Mouse (Mus musculus): ENCODE data around the gene Snx21. TPM values are rescaled to one million over a fixed set of nuclear protein-coding genes. Genes with fewer than 3 reads are reported as not detected.
A peak's percentile ranks its signal among the peaks of the same experiment; 100 is the strongest.

Snx21 gene
- polyA plus RNA-seq, 1 experiment from 2014 or later: 12.1 TPM

GRCm38 (mm10) chr2:164833314-164833959, 47.8 kb downstream of the Snx21 start, which contains the start of gene Neurl2:
Gene Neurl2 (minus strand): TSS chr2:164833456.
- 0% methylated on average over 31 of the region's 31 CpGs for WGBS (ENCODE audit: insufficient replicate concordance)
- Histone ChIP-seq H3K9me3 (replicated peaks; ENCODE audit: control insufficient read depth, low read length) (no peaks in the 10 kb centered on the region), H3K27ac (ENCODE audit: low read length) (peak within 1 kb of the TSS; percentile 85), H3K4me2 (ENCODE audit: low read depth, low read length) (peak within 1 kb of the TSS; percentile 99), H3K9ac (ENCODE audit: low read depth, low read length) (peak within 1 kb of the TSS; percentile 78), H3K4me3 (ENCODE audit: low read depth, low read length) (peak within 1 kb of the TSS; percentile 63), H3K27me3 (ENCODE audit: control insufficient read depth, insufficient read depth, low read depth, low read length) (no peaks in the 10 kb centered on the region), H3K4me1 (ENCODE audit: control insufficient read depth, low read depth, low read length) (peaks cover 22% of the 10 kb centered on the region), H3K36me3 (ENCODE audit: control insufficient read depth, insufficient read depth) (no peaks in the 10 kb centered on the region; the same call in 1 of the 2 replicates)
- peak; percentile 57 for ATAC-seq (ENCODE audit: low read depth)

DNA sequence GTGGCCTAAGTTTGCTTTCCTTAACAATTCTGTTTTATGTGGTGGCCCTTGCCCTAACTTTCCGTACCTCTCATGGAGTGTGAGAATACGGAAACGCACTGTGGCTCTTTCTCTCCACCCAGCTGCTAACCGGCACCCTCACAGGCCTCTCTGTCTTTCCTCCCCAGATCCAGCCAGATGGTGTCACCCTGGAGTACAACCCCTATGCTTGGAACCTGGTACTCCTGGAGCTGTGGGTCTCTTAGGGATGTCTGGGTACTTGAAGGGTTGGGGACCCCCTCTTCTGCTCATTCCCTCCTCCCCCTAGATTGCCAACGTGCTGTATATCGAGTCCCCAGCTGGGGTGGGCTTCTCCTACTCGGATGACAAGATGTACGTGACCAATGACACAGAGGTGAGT, 48.9 kb downstream of the Snx21 start:
- Histone ChIP-seq H3K27ac (ENCODE audit: low read length) (peak overlapping the region; percentile 9; the same call in 1 of the 2 replicates), H3K9ac (ENCODE audit: low read depth, low read length) (peak overlapping the region; percentile 78), H3K4me3 (ENCODE audit: low read depth, low read length) (peak overlapping the region; percentile 63), H3K36me3 (ENCODE audit: control insufficient read depth, insufficient read depth) (no peaks in the 10 kb centered on the region; the same call in none of the 2 replicates), H3K4me1 (ENCODE audit: control insufficient read depth, low read depth, low read length) (peaks cover 22% of the 10 kb centered on the region), H3K4me2 (ENCODE audit: low read depth, low read length) (peak overlapping the region; percentile 99), H3K9me3 (replicated peaks; ENCODE audit: control insufficient read depth, low read length) (no peaks in the 10 kb centered on the region), H3K27me3 (ENCODE audit: control insufficient read depth, insufficient read depth, low read depth, low read length) (no peaks in the 10 kb centered on the region)
- WGBS (ENCODE audit: insufficient replicate concordance): 35% methylated on average over 8 of the region's 8 CpGs
- ATAC-seq (ENCODE audit: low read depth): peak; percentile 7; the same call in 1 of the 2 replicates

DNA sequence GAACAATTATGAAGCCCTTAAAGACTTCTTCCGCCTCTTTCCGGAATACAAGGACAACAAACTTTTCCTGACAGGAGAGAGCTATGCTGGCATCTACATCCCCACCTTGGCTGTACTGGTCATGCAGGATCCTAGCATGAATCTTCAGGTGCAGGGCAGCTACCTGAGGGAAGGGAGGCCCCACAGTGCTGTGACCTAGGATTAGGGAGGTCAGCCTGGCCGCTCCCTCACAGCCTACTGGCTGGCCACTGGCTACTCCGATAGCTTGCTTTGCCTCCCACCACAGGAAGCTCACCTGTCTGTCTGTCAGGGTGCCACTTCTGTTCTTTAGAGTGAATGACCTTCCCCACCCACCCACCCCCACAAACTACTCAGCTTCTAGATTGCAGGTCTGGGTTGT, 49.5 kb downstream of the Snx21 start:
- H3K4me1 ChIP-seq (ENCODE audit: control insufficient read depth, low read depth, low read length): peaks cover 22% of the 10 kb centered on the region
- no peaks in the 10 kb centered on the region for H3K27me3 ChIP-seq (ENCODE audit: control insufficient read depth, insufficient read depth, low read depth, low read length)
- H3K4me3 ChIP-seq (ENCODE audit: low read depth, low read length): no peak overlapping the region; the same call in 1 of the 2 replicates
- ATAC-seq (ENCODE audit: low read depth): no peak
- H3K9ac ChIP-seq (ENCODE audit: low read depth, low read length): no peak overlapping the region
- H3K4me2 ChIP-seq (ENCODE audit: low read depth, low read length): no peak overlapping the region
- no peaks in the 10 kb centered on the region for H3K9me3 ChIP-seq (replicated peaks; ENCODE audit: control insufficient read depth, low read length)
- H3K27ac ChIP-seq (ENCODE audit: low read length): no peak overlapping the region
- WGBS (ENCODE audit: insufficient replicate concordance): 92% methylated on average over 4 of the region's 4 CpGs
- no peaks in the 10 kb centered on the region; the same call in none of the 2 replicates for H3K36me3 ChIP-seq (ENCODE audit: control insufficient read depth, insufficient read depth)

Other genes starting within 250 kb of the Snx21 start
- 0.76 and 1.7 TPM in 2 replicates for gene Wfdc2, start 223.4 kb upstream of the Snx21 start, polyA plus RNA-seq (2015; fragmentation: Nextera tagmentation; extraction: Ambion mirVana)
- not detected in 2 replicates for gene Spint3, start 212.4 kb upstream of the Snx21 start, polyA plus RNA-seq (2015; fragmentation: Nextera tagmentation; extraction: Ambion mirVana)
- 0.21 TPM in 1 of 2 replicates, not detected in the other for gene Wfdc6a, start 200.4 kb upstream of the Snx21 start, polyA plus RNA-seq (2015; fragmentation: Nextera tagmentation; extraction: Ambion mirVana)
- gene Eppin, start 192.2 kb upstream of the Snx21 start, polyA plus RNA-seq (2015; fragmentation: Nextera tagmentation; extraction: Ambion mirVana): not detected in 2 replicates
- gene Wfdc6b, start 172.3 kb upstream of the Snx21 start, polyA plus RNA-seq (2015; fragmentation: Nextera tagmentation; extraction: Ambion mirVana): not detected in 2 replicates
- not detected in 2 replicates for gene Wfdc8, start 172.2 kb upstream of the Snx21 start, polyA plus RNA-seq (2015; fragmentation: Nextera tagmentation; extraction: Ambion mirVana)
- not detected in 2 replicates for gene Wfdc16, start 147.0 kb upstream of the Snx21 start, polyA plus RNA-seq (2015; fragmentation: Nextera tagmentation; extraction: Ambion mirVana)
- gene Wfdc10, start 129.8 kb upstream of the Snx21 start, polyA plus RNA-seq (2015; fragmentation: Nextera tagmentation; extraction: Ambion mirVana): not detected in 2 replicates
- gene Wfdc9, start 129.2 kb upstream of the Snx21 start, polyA plus RNA-seq (2015; fragmentation: Nextera tagmentation; extraction: Ambion mirVana): not detected in 2 replicates
- gene Wfdc11, start 111.7 kb upstream of the Snx21 start, polyA plus RNA-seq (2015; fragmentation: Nextera tagmentation; extraction: Ambion mirVana): not detected in 2 replicates
- not detected in 2 replicates for gene Wfdc13, start 100.7 kb upstream of the Snx21 start, polyA plus RNA-seq (2015; fragmentation: Nextera tagmentation; extraction: Ambion mirVana)
- not detected in 2 replicates for gene Spint4, start 87.3 kb upstream of the Snx21 start, polyA plus RNA-seq (2015; fragmentation: Nextera tagmentation; extraction: Ambion mirVana)
- gene Spint5, start 70.5 kb upstream of the Snx21 start, polyA plus RNA-seq (2015; fragmentation: Nextera tagmentation; extraction: Ambion mirVana): not detected in 2 replicates
- gene Wfdc3, start 39.9 kb upstream of the Snx21 start, polyA plus RNA-seq (2015; fragmentation: Nextera tagmentation; extraction: Ambion mirVana): 1.5 and 1.7 TPM in 2 replicates
- 40.1 and 43.1 TPM in 2 replicates for gene Dnttip1, start 39.8 kb upstream of the Snx21 start, polyA plus RNA-seq (2015; fragmentation: Nextera tagmentation; extraction: Ambion mirVana)
- 632 and 661 TPM in 2 replicates for gene Ube2c, start 15.9 kb upstream of the Snx21 start, polyA plus RNA-seq (2015; fragmentation: Nextera tagmentation; extraction: Ambion mirVana)
- 29.4 and 67.5 TPM in 2 replicates for gene Tnnc2, start 5.9 kb upstream of the Snx21 start, polyA plus RNA-seq (2015; fragmentation: Nextera tagmentation; extraction: Ambion mirVana)
- gene Acot8, start 19.1 kb downstream of the Snx21 start, polyA plus RNA-seq (2015; fragmentation: Nextera tagmentation; extraction: Ambion mirVana): 19.8 and 20.6 TPM in 2 replicates
- 4.3 TPM in 2 replicates for gene Zswim3, start 19.3 kb downstream of the Snx21 start, polyA plus RNA-seq (2015; fragmentation: Nextera tagmentation; extraction: Ambion mirVana)
- 3.4 and 4.1 TPM in 2 replicates for gene Zswim1, start 36.9 kb downstream of the Snx21 start, polyA plus RNA-seq (2015; fragmentation: Nextera tagmentation; extraction: Ambion mirVana)
- gene Spata25, start 42.7 kb downstream of the Snx21 start, polyA plus RNA-seq (2015; fragmentation: Nextera tagmentation; extraction: Ambion mirVana): not detected in 2 replicates
- gene Ctsa, start 47.0 kb downstream of the Snx21 start, polyA plus RNA-seq (2015; fragmentation: Nextera tagmentation; extraction: Ambion mirVana): 90.7 and 92.5 TPM in 2 replicates
- 1.7 and 2.5 TPM in 2 replicates for gene Neurl2, start 47.6 kb downstream of the Snx21 start, polyA plus RNA-seq (2015; fragmentation: Nextera tagmentation; extraction: Ambion mirVana)
- 23.1 and 27.4 TPM in 2 replicates for gene Pltp, start 71.9 kb downstream of the Snx21 start, polyA plus RNA-seq (2015; fragmentation: Nextera tagmentation; extraction: Ambion mirVana)
- 36.8 and 38.2 TPM in 2 replicates for gene Pcif1, start 93.5 kb downstream of the Snx21 start, polyA plus RNA-seq (2015; fragmentation: Nextera tagmentation; extraction: Ambion mirVana)
- 5.9 and 6.8 TPM in 2 replicates for gene Zfp335, start 125.9 kb downstream of the Snx21 start, polyA plus RNA-seq (2015; fragmentation: Nextera tagmentation; extraction: Ambion mirVana)
- gene Mmp9, start 155.0 kb downstream of the Snx21 start, polyA plus RNA-seq (2015; fragmentation: Nextera tagmentation; extraction: Ambion mirVana): 8.9 and 13.0 TPM in 2 replicates
- gene Slc12a5, start 175.0 kb downstream of the Snx21 start, polyA plus RNA-seq (2015; fragmentation: Nextera tagmentation; extraction: Ambion mirVana): 0.13 TPM in 2 replicates
- gene Ncoa5, start 249.0 kb downstream of the Snx21 start, polyA plus RNA-seq (2015; fragmentation: Nextera tagmentation; extraction: Ambion mirVana): 14.2 and 15.3 TPM in 2 replicates

Data from liver, embryonic 16.5 days (tissue).